Mouse (Mus musculus) heart, adult 2 months (tissue): ENCODE measurements around the gene Zfp52.

Experiments used
- CTCF ChIP-seq: fragments of 200-600 bp; IDR thresholded peaks from 2 replicates; pipeline ENCODE4 v1.8.1; 2022; ENCODE audit warnings: antibody characterized with exemption, mild to moderate bottlenecking, moderate library complexity
- EP300 ChIP-seq: fragments of 200-500 bp; IDR thresholded peaks from 2 replicates; pipeline ENCODE4 v1.6.1; 2011; ENCODE audit warnings: low read depth, low read length, control low read depth; ENCODE audit not compliant: insufficient read depth

- TF ChIP-seq CTCF (0 out of 2 replicates have a peak, but pooled peaks have one; percentile 18), EP300 (0 out of 2 replicates have a peak, but pooled peaks have one; percentile 47)
These were observed 18.9 kb upstream of the Zfp52 start for GRCm38 (mm10) chr17:21516201-21517129.
